Mouse (Mus musculus) layer of hippocampus, adult 6 months (tissue): ENCODE measurements around the gene Olfr424. TPM values are rescaled to one million over a fixed set of nuclear protein-coding genes. Genes with fewer than 3 reads are reported as not detected.

Experiments used
- long read RNA-seq, 2 experiments: library from polyadenylated mRNA; unstranded; transcript quantifications; one replicate each; pipeline ENCODE4 v2.0.0; 2019 to 2020
- polyA plus RNA-seq: library from polyadenylated mRNA; unstranded; fragments of <200 nt; fragmentation: Nextera tagmentation; gene quantifications from 2 replicates; pipeline ENCODE4 v1.2.3, GENCODE M21; 2021

Gene Olfr424
- polyA plus RNA-seq: not detected in 2 replicates
- long read RNA-seq, experiment 1: 0 reads
- long read RNA-seq, experiment 2: 0 reads

DNA sequence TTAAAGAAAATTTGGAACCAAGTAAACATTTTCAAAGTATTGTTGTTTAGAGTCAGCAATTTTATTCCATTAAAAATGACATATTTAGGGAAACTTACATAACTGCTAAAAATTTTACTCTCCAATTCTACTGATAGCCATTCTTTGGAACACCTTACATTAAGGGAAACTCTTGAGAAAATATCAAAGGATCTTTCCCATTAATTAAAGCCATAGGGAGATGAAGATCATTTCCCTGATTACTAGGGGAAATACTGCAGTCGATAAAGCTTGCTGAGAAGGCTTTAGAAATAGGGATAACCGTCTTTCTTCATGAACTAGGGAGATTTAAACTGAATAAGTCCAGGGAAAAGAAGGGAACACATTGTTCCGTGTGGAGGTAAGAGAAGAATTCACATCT lies at the start of gene Olfr424:
Olfr424 (plus strand) TSS at position 301 of the 400 bp plus-strand sequence.

DNA sequence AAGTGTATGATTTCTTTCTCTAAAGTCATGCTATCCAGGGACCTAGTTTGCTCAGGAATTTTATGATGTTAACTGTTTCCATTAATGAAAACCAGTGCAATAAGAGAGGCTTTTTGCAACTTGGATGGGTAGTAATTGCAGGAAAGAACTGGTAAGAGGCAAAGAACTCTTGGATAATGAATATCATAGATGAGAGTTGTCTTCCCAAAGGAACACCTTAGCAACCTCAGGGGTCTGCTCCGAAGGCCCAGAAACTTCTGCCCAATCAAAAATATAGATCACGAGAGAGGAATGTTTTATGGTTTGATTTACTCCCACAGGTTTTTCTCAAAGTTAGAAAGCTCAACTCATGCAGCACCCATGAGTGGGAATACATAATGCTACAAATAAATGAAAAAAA lies 47.3 kb upstream of the Olfr424 start, which contains the start of gene Olfr429:
Olfr429 (plus strand) TSS at position 301 of the 400 bp plus-strand sequence.

DNA sequence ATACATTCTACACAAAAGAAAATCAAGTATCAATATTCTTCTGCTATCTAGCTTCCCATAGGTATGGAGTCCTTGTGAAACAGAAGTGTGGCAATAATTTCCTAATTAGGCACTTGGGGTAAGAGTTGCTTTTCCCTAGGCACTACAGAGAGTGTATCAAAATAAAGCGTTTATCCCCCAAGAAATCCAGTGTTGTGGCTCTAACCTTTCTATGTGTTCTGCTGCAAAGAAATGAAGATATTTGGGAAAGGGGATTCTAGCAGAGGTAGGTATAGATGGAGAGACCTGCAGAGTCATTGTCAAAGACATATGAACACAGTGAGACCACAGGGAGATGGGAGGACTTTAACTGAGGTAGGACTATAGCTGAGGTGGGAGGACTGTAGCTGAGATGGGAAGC lies 34.7 kb upstream of the Olfr424 start, which contains the start of gene Olfr427:
Olfr427 (plus strand) TSS at position 301 of the 400 bp plus-strand sequence.

DNA sequence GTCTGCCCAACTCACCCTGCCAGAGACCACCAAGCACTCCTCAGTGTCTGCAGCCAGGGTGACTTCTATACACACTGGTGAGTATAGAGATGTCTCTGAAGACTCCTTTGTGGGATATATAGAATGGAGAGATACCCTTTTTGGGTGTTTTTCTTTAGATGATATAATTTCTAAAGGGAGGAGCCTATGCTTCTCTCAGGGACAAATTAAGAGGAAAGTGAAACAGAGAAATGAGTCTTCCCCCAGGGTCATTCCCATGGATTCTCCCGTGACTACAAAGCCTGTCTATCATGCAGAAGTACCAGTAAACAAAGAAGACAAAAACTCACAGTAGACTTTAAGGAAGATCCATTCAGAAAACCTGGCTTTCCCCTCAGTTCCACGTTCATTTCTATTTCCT lies 10.3 kb upstream of the Olfr424 start, which contains the start of gene Olfr231:
Olfr231 (minus strand) TSS at position 101 of the 400 bp plus-strand sequence.

DNA sequence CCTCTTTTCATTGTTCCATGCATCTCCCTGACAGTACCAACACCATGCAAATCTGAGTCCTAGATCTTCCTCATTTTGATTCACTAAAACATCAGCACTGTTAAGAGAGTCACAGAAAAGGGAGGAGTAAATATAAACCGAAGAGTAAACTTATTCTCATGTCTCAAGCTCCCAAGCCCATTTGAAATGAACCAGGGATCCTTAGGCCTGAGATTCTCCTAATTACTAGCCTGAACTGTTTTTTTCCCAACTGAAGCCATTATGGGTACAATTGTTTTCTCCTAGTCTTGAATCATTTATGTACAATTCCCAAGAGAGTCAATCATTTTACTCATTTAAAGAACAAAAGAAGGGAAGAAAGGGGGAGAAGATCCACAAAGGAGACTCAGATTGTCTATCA lies 24.0 kb downstream of the Olfr424 start, which contains the start of gene Olfr420:
Olfr420 (plus strand) TSS at position 301 of the 400 bp plus-strand sequence.

DNA sequence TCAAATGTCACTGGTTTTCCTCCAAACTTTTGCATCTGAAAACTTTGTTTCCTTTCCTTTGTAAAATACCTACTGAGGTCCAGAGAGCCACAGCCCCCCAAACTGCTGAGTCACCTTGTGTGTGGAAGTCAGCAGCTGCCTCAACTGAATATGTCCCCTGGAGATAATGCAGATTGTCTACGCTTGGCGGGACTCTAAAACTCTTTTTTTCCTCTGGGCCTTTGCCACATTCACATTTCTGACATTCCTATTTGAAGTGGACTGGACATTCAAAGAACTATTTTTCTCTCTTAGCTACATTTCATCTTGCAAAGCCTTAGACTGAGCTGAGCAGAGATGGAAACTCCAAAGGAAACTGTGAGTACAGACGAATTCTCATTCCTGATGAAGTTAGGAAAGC lies 41.3 kb downstream of the Olfr424 start, which contains the start of gene Spta1:
Spta1 (plus strand) TSS at position 172 of the 400 bp plus-strand sequence.

Other genes starting within 250 kb of the Olfr424 start
- 0.14 TPM in 1 of 2 replicates, not detected in the other for gene Ifi211, start 218.5 kb upstream of the Olfr424 start, polyA plus RNA-seq
- 1.7 and 1.8 TPM in 2 replicates for gene Mndal, start 189.0 kb upstream of the Olfr424 start, polyA plus RNA-seq
- 0.74 and 0.90 TPM in 2 replicates for gene Ifi203, start 188.8 kb upstream of the Olfr424 start, polyA plus RNA-seq
- 0.10 TPM in 1 of 2 replicates, not detected in the other for gene Ifi202b, start 148.8 kb upstream of the Olfr424 start, polyA plus RNA-seq
- not detected in 2 replicates for gene Ifi205, start 99.7 kb upstream of the Olfr424 start, polyA plus RNA-seq
- not detected in 2 replicates for gene Olfr433, start 90.8 kb upstream of the Olfr424 start, polyA plus RNA-seq
- gene Olfr432, start 82.3 kb upstream of the Olfr424 start, polyA plus RNA-seq: not detected in 2 replicates
- gene Olfr430, start 64.9 kb upstream of the Olfr424 start, polyA plus RNA-seq: not detected in 2 replicates
- gene Olfr429, start 47.2 kb upstream of the Olfr424 start, polyA plus RNA-seq: not detected in 2 replicates
- gene Olfr427, start 34.6 kb upstream of the Olfr424 start, polyA plus RNA-seq: not detected in 2 replicates
- not detected in 2 replicates for gene Olfr231, start 10.4 kb upstream of the Olfr424 start, polyA plus RNA-seq
- gene Olfr420, start 24.1 kb downstream of the Olfr424 start, polyA plus RNA-seq: not detected in 2 replicates
- gene Spta1, start 41.3 kb downstream of the Olfr424 start, polyA plus RNA-seq: not detected in 2 replicates
- gene Olfr419, start 120.5 kb downstream of the Olfr424 start, polyA plus RNA-seq: not detected in 2 replicates
- gene Mptx1, start 199.0 kb downstream of the Olfr424 start, polyA plus RNA-seq: not detected in 2 replicates
- not detected in 2 replicates for gene Olfr417, start 233.6 kb downstream of the Olfr424 start, polyA plus RNA-seq